Mouse (Mus musculus): ENCODE data around the gene Cited2. TPM values are rescaled to one million over a fixed set of nuclear protein-coding genes. Genes with fewer than 3 reads are reported as not detected.
A peak's percentile ranks its signal among the peaks of the same experiment; 100 is the strongest.

Gene Cited2
- total and polyA plus RNA-seq, 2 experiments from 2014 or later: 60.4 to 112 TPM

GRCm38 (mm10) chr10:17705466-17705973, 17.5 kb upstream of the Cited2 start:
- no peak for DNase-seq (ENCODE audit: low spot score)
- Histone ChIP-seq H3K4me1 (ENCODE audit: insufficient read depth, low read length) (no peaks in the 10 kb centered on the region), H3K9me3 (ENCODE audit: low read length) (no peaks in the 10 kb centered on the region), H3K4me2 (ENCODE audit: low read depth, low read length) (no peak overlapping the region), H3K9ac (replicated peaks; ENCODE audit: low read length) (no peak overlapping the region), H3K36me3 (ENCODE audit: insufficient read depth, low read length) (no peaks in the 10 kb centered on the region), H3K27me3 (ENCODE audit: insufficient read depth, low read length) (no peaks in the 10 kb centered on the region), H3K27ac (no peak overlapping the region), H3K4me3 (ENCODE audit: low read length) (no peak overlapping the region)
- 24% methylated on average over 4 of the region's 4 CpGs for WGBS
- no peak for ATAC-seq
- no peak for TF ChIP-seq CTCF (IDR thresholded peaks at IDR 0.05; ENCODE audit: low read depth)

DNA sequence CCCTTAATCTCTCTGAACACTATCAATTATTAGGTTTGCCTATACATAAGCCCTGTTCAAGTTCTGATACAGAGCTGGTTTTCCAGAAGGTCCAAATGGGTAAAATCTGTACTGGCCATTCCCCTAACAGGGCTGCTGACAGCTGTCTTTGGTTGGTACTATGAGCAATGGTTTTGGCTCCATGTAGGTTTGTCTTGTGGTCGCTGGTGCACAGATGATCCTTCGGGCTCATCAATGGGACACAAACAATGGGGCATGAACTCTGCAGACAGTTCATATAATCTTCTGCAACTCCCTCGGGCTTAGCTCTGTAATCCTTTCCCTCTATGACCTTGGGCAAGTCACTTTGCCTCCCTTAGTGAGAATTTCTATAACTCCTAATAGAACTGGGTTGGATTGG, 12.3 kb upstream of the Cited2 start:
- Histone ChIP-seq H3K4me3 (ENCODE audit: low read length) (no peak overlapping the region), H3K9ac (replicated peaks; ENCODE audit: low read length) (no peak overlapping the region), H3K9me3 (ENCODE audit: low read length) (no peaks in the 10 kb centered on the region), H3K4me2 (ENCODE audit: low read depth, low read length) (no peak overlapping the region), H3K27ac (no peak overlapping the region), H3K36me3 (ENCODE audit: insufficient read depth, low read length) (no peaks in the 10 kb centered on the region), H3K27me3 (ENCODE audit: insufficient read depth, low read length) (no peaks in the 10 kb centered on the region), H3K4me1 (ENCODE audit: insufficient read depth, low read length) (no peaks in the 10 kb centered on the region)
- ATAC-seq: no peak
- TF ChIP-seq CTCF (IDR thresholded peaks at IDR 0.05; ENCODE audit: low read depth): no peak
- 79% methylated on average over 3 of the region's 3 CpGs for WGBS
- no peak for DNase-seq (ENCODE audit: low spot score)

DNA sequence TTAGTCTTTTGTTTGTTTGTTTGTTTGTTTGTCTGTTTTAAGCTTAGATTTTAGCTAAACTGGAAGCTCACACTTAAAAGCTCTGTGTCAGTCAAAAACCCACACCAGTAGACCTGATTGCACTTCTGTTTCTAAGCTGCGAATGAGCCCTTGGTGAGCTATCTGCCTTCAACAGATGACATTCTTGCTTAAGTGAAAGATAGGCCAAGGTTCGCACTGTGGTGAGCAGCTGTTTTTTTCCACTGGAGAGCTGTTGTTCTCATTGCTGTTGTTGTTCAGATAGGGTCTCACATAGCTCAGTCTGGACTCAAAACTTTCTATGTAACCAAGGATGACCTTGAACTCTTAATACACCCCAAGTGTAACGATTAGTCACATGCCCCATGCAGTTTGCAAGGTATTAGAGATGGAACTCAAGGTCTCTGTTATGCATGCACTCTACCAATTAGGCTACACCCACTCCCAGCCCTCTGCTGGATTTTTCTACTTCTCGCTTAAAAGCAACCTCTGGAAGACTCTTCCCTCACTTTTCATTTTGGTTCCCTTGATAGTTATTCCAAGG, 3.9 kb upstream of the Cited2 start:
- Histone ChIP-seq H3K4me2 (ENCODE audit: low read depth, low read length) (no peak overlapping the region), H3K27me3 (ENCODE audit: insufficient read depth, low read length) (no peaks in the 10 kb centered on the region), H3K9me3 (ENCODE audit: low read length) (no peaks in the 10 kb centered on the region), H3K27ac (no peak overlapping the region), H3K4me1 (ENCODE audit: insufficient read depth, low read length) (no peaks in the 10 kb centered on the region), H3K9ac (replicated peaks; ENCODE audit: low read length) (no peak overlapping the region), H3K4me3 (ENCODE audit: low read length) (no peak overlapping the region), H3K36me3 (ENCODE audit: insufficient read depth, low read length) (no peaks in the 10 kb centered on the region)
- DNase-seq (ENCODE audit: low spot score): no peak
- WGBS: 92% methylated on average over 4 of the region's 4 CpGs
- no peak for ATAC-seq
- TF ChIP-seq CTCF (IDR thresholded peaks at IDR 0.05; ENCODE audit: low read depth): no peak

- Histone ChIP-seq H3K4me3 (ENCODE audit: low read length) (no peak overlapping the region), H3K4me1 (ENCODE audit: insufficient read depth, low read length) (no peaks in the 10 kb centered on the region), H3K9me3 (ENCODE audit: low read length) (no peaks in the 10 kb centered on the region), H3K9ac (replicated peaks; ENCODE audit: low read length) (no peak overlapping the region), H3K4me2 (ENCODE audit: low read depth, low read length) (no peak overlapping the region), H3K27me3 (ENCODE audit: insufficient read depth, low read length) (no peaks in the 10 kb centered on the region), H3K36me3 (ENCODE audit: insufficient read depth, low read length) (no peaks in the 10 kb centered on the region), H3K27ac (no peak overlapping the region)
- no peak for TF ChIP-seq CTCF (IDR thresholded peaks at IDR 0.05; ENCODE audit: low read depth)
- no peak for DNase-seq (ENCODE audit: low spot score)
- 96% methylated on average over 5 of the region's 5 CpGs for WGBS
- ATAC-seq: no peak
Measured at GRCm38 (mm10) chr10:17719646-17720045, 3.4 kb upstream of the Cited2 start.

DNA sequence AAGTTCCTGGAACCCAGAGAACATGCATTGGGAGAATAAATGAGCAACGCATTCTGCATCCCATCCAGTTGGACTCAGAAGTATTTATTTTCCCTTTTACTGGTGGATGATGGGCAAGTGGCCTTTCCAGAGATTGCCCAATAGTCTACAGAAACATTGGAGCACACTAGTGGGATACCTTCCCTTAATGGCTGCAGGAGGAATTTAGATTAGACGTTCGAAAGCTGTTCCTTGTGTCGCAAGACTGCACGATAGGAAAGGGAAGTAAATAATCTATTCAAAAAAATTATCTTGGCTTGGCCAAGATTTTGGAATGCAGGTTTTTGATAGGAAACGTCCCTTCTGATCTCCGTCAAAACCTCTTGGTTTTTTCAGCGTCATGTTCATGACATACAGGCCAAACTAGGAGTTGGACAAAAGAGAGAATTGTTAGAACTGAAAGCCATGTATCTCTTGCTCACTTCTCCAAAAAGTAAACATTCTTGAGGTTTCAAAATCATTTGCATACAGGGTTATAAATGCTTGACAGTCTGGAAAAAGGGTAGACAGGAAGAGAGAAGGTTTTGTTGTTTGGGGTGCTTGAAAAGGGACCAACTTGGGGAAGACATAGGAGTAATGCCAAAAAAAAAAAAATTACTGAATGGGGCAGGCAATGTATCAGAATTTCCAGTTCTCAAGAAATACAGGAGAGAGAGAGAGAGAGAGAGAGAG, 2.0 kb upstream of the Cited2 start:
- Histone ChIP-seq H3K9ac (replicated peaks; ENCODE audit: low read length) (peak overlapping the region; percentile 93; the same call in 1 of the 2 replicates), H3K27ac (peak overlapping the region; percentile 99; the same call in 1 of the 2 replicates), H3K4me2 (ENCODE audit: low read depth, low read length) (peak overlapping the region; percentile 90), H3K27me3 (ENCODE audit: insufficient read depth, low read length) (no peaks in the 10 kb centered on the region), H3K36me3 (ENCODE audit: insufficient read depth, low read length) (no peaks in the 10 kb centered on the region), H3K4me1 (ENCODE audit: insufficient read depth, low read length) (no peaks in the 10 kb centered on the region), H3K9me3 (ENCODE audit: low read length) (no peaks in the 10 kb centered on the region), H3K4me3 (ENCODE audit: low read length) (peak overlapping the region; percentile 98)
- no peak for TF ChIP-seq CTCF (IDR thresholded peaks at IDR 0.05; ENCODE audit: low read depth)
- DNase-seq (ENCODE audit: low spot score) (no peak), ATAC-seq (no peak)
- WGBS: 71% methylated on average over 8 of the region's 8 CpGs

DNA sequence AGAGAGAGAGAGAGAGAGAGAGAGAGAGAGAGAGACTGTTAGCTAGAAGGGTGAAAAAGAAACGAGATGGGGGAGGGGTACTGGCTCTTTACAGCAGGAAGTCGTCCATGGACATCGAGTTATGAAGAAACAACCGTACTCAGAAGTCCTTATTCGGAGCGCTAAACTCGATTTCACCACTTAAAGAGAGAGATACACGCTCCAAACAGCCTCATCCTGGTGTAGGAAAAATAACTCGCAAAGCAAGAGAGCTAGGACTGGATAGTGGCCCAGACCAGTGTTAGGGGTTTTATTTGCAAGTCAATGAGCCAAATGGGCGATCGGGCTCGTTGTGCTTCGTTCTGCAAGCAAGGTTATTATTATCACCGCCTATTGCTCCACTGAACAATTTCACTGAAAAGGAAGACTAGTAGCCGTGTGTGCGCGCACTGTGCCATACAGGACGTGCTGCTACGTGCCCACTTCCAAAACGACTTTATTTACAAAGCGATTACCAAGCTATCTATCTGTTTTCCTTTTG, 1.4 kb upstream of the Cited2 start:
- peak overlapping the region; percentile 99 for H3K27ac ChIP-seq
- no peak for DNase-seq (ENCODE audit: low spot score)
- peak overlapping the region; percentile 98 for H3K4me3 ChIP-seq (ENCODE audit: low read length)
- peak; percentile 3 for ATAC-seq
- TF ChIP-seq CTCF (IDR thresholded peaks at IDR 0.05; ENCODE audit: low read depth): no peak
- peak overlapping the region; percentile 93 for H3K9ac ChIP-seq (replicated peaks; ENCODE audit: low read length)
- no peaks in the 10 kb centered on the region for H3K4me1 ChIP-seq (ENCODE audit: insufficient read depth, low read length)
- no peaks in the 10 kb centered on the region for H3K27me3 ChIP-seq (ENCODE audit: insufficient read depth, low read length)
- H3K9me3 ChIP-seq (ENCODE audit: low read length): no peaks in the 10 kb centered on the region
- H3K4me2 ChIP-seq (ENCODE audit: low read depth, low read length): peak overlapping the region; percentile 90
- no peaks in the 10 kb centered on the region for H3K36me3 ChIP-seq (ENCODE audit: insufficient read depth, low read length)
- under 1% methylated on average over 21 of the region's 21 CpGs for WGBS
